23 mouse cellular contexts compared by ENCODE assay signal in genomic region chr14:61143358-61143757, GRCm38 (mm10). TPM values are rescaled to one million over a fixed set of nuclear protein-coding genes. Genes with fewer than 3 reads are reported as not detected.
DNase-seq lines count a peak whose midpoint lies in the region; ATAC-seq lines count a peak whose summit lies in the region.
"Had no signal": no experiment of that assay in that cellular context is flagged by ENCODE, and none has a peak within 500 bp of the region (broad histone marks: within the 10 kb centered on the region; RNA-seq: fewer than 3 reads in every experiment).

No protein-coding gene starts in this region.

- H3K4me3 ChIP-seq in kidney, embryonic 15.5 days (replicated peaks) = peak overlapping the region; percentile 24
- no peak overlapping the region for H3K4me3 ChIP-seq in neural tube, embryonic 13.5 days
- H3K4me3 ChIP-seq in intestine, embryonic 16.5 days (ENCODE audit: low read length) = no peak overlapping the region
- no peak overlapping the region for H3K4me3 ChIP-seq in liver, embryonic 11.5 days (ENCODE audit: low read depth, low read length)
- H3K4me3 ChIP-seq: forebrain, embryonic 10.5 days; heart, embryonic 13.5 days; hindbrain, embryonic 12.5 days; limb, embryonic 12.5 days; liver, embryonic 12.5 days; midbrain, embryonic 10.5 days; myocyte had no signal

- H3K9me3 ChIP-seq in kidney, embryonic 15.5 days (replicated peaks) = no peaks in the 10 kb centered on the region
- H3K9me3 ChIP-seq in neural tube, embryonic 13.5 days = no peaks in the 10 kb centered on the region
- H3K9me3 ChIP-seq in intestine, embryonic 16.5 days (ENCODE audit: control insufficient read depth, low read length) = no peaks in the 10 kb centered on the region
- H3K9me3 ChIP-seq in liver, embryonic 11.5 days (ENCODE audit: control insufficient read depth, low read length) = no peaks in the 10 kb centered on the region
- H3K9me3 ChIP-seq: forebrain, embryonic 10.5 days; heart, embryonic 13.5 days; hindbrain, embryonic 12.5 days; limb, embryonic 12.5 days; liver, embryonic 12.5 days; midbrain, embryonic 10.5 days had no signal

- 32% methylated on average over 8 of the region's 8 CpGs for WGBS in kidney, embryonic 15.5 days
- 46% methylated on average over 8 of the region's 8 CpGs for WGBS in neural tube, embryonic 13.5 days
- WGBS in intestine, embryonic 16.5 days = 35% methylated on average over 8 of the region's 8 CpGs
- 72% methylated on average over 8 of the region's 8 CpGs for WGBS in liver, embryonic 11.5 days

- peaks cover 11% of the 10 kb centered on the region for H3K4me1 ChIP-seq in kidney, embryonic 15.5 days
- H3K4me1 ChIP-seq in neural tube, embryonic 13.5 days (replicated peaks) = peaks cover 28% of the 10 kb centered on the region
- no peaks in the 10 kb centered on the region for H3K4me1 ChIP-seq in intestine, embryonic 16.5 days (ENCODE audit: control insufficient read depth, insufficient read depth, low read length)
- H3K4me1 ChIP-seq in liver, embryonic 11.5 days (replicated peaks; ENCODE audit: control insufficient read depth, insufficient read depth, low read length) = no peaks in the 10 kb centered on the region
- H3K4me1 ChIP-seq: hindbrain, embryonic 12.5 days; limb, embryonic 12.5 days; liver, embryonic 12.5 days had no signal

- no peaks in the 10 kb centered on the region for H3K36me3 ChIP-seq in kidney, embryonic 15.5 days
- H3K36me3 ChIP-seq in neural tube, embryonic 13.5 days = no peaks in the 10 kb centered on the region
- H3K36me3 ChIP-seq in intestine, embryonic 16.5 days (ENCODE audit: control insufficient read depth, insufficient read depth, low read length) = no peaks in the 10 kb centered on the region
- H3K36me3 ChIP-seq in liver, embryonic 11.5 days (ENCODE audit: control insufficient read depth, insufficient read depth, low read length) = no peaks in the 10 kb centered on the region
- H3K36me3 ChIP-seq: forebrain, embryonic 10.5 days; heart, embryonic 13.5 days; hindbrain, embryonic 12.5 days; limb, embryonic 12.5 days; liver, embryonic 12.5 days; midbrain, embryonic 10.5 days had no signal

- no peak overlapping the region for H3K27ac ChIP-seq in kidney, embryonic 15.5 days
- no peak overlapping the region for H3K27ac ChIP-seq in neural tube, embryonic 13.5 days (replicated peaks)
- H3K27ac ChIP-seq in intestine, embryonic 16.5 days (ENCODE audit: low read length) = no peak overlapping the region
- no peak overlapping the region for H3K27ac ChIP-seq in liver, embryonic 11.5 days (ENCODE audit: low read depth, low read length)
- H3K27ac ChIP-seq: forebrain, embryonic 10.5 days; heart, embryonic 13.5 days; hindbrain, embryonic 12.5 days; limb, embryonic 12.5 days; liver, embryonic 12.5 days; midbrain, embryonic 10.5 days had no signal

- H3K9ac ChIP-seq in kidney, embryonic 15.5 days = no peak overlapping the region
- no peak overlapping the region for H3K9ac ChIP-seq in neural tube, embryonic 13.5 days
- H3K9ac ChIP-seq in intestine, embryonic 16.5 days (ENCODE audit: low read depth, low read length) = no peak overlapping the region
- no peak overlapping the region for H3K9ac ChIP-seq in liver, embryonic 11.5 days (ENCODE audit: low read depth, low read length)
- H3K9ac ChIP-seq: heart, embryonic 13.5 days; hindbrain, embryonic 12.5 days; limb, embryonic 12.5 days; liver, embryonic 12.5 days had no signal

- peaks cover 16% of the 10 kb centered on the region; the same call in 1 of the 2 replicates for H3K27me3 ChIP-seq in kidney, embryonic 15.5 days
- H3K27me3 ChIP-seq in neural tube, embryonic 13.5 days = no peaks in the 10 kb centered on the region
- H3K27me3 ChIP-seq in intestine, embryonic 16.5 days (replicated peaks; ENCODE audit: control insufficient read depth, insufficient read depth, low read length) = no peaks in the 10 kb centered on the region
- H3K27me3 ChIP-seq in liver, embryonic 11.5 days (replicated peaks; ENCODE audit: control insufficient read depth, insufficient read depth, low read length) = peaks cover 13% of the 10 kb centered on the region
- H3K27me3 ChIP-seq: CH12.LX had no signal

- no peak for DNase-seq in kidney, adult 8-10 months
- DNase-seq in neural tube, embryonic 10.5 days (ENCODE audit: extremely low spot score, low spot score) = no peak
- no peak for DNase-seq in liver, embryonic 11.5 days (ENCODE audit: low spot score)
- DNase-seq in spleen, postnatal 36 days (ENCODE audit: low spot score in 2 of 2) = no peak
- DNase-seq: adrenal gland, postnatal 25 days; cerebellum, adult 9-11 months; gastrocnemius, postnatal 25 days; heart, adult 18-20 months; heart, postnatal 14 days; lung, adult 2 months had no signal

- peak overlapping the region; percentile 55 for H3K4me2 ChIP-seq in kidney, embryonic 15.5 days
- H3K4me2 ChIP-seq in neural tube, embryonic 13.5 days = peak overlapping the region; percentile 24; the same call in 1 of the 2 replicates
- 0 out of 2 replicates have a peak overlapping the region, but pooled peaks have one; percentile 9 for H3K4me2 ChIP-seq in intestine, embryonic 16.5 days (ENCODE audit: low read depth, low read length)
- no peak overlapping the region for H3K4me2 ChIP-seq in liver, embryonic 11.5 days
- H3K4me2 ChIP-seq: heart, embryonic 13.5 days; hindbrain, embryonic 12.5 days; limb, embryonic 12.5 days; liver, embryonic 12.5 days had no signal

- ATAC-seq in kidney, embryonic 15.5 days (replicated peaks; ENCODE audit: low FRiP score) = peak; percentile 70; the same call in 1 of the 2 replicates
- no peak; the same call in 1 of the 2 replicates for ATAC-seq in neural tube, embryonic 13.5 days (ENCODE audit: low read depth)
- ATAC-seq in intestine, embryonic 16.5 days = no peak
- ATAC-seq in liver, embryonic 11.5 days (replicated peaks; ENCODE audit: low FRiP score) = no peak
- ATAC-seq: forebrain, embryonic 16.5 days; liver, embryonic 12.5 days; midbrain, embryonic 16.5 days had no signal

RNA-seq across cellular contexts. Expression of gene Sacs, which starts 5.1 kb away (rescaled TPM):
- polyA plus RNA-seq in kidney, embryonic 15.5 days (2015; fragmentation: Nextera tagmentation; extraction: Ambion mirVana) = 1.9 and 2.2 TPM in 2 replicates
- polyA plus RNA-seq in neural tube, embryonic 13.5 days (2015; fragmentation: Nextera tagmentation; extraction: Ambion mirVana) = 6.5 and 8.0 TPM in 2 replicates
- polyA plus RNA-seq in intestine, embryonic 16.5 days (2015; fragmentation: Nextera tagmentation; extraction: Ambion mirVana) = 1.1 TPM in 2 replicates
- polyA plus RNA-seq in liver, embryonic 11.5 days (2014; fragmentation: Nextera tagmentation; extraction: Ambion mirVana) = 3.4 and 3.5 TPM in 2 replicates
